Mouse (Mus musculus): ENCODE measurements around the gene Pou1f1.

Gene Pou1f1

GRCm38 (mm10) chr16:65564306-65564705 is 44.0 kb downstream of the Pou1f1 start:
- in situ Hi-C loops (cut with MboI, MseI) = no loop called here

GRCm38 (mm10) chr16:65564951-65565350 is 44.6 kb downstream of the Pou1f1 start:
- in situ Hi-C loops (cut with MboI, MseI) = no loop called here

- in situ Hi-C loops (cut with MboI, MseI) = no loop called here
Measured at GRCm38 (mm10) chr16:65568853-65569252, 48.5 kb downstream of the Pou1f1 start.

- in situ Hi-C loops (cut with MboI, MseI) = no loop called here
Measured at GRCm38 (mm10) chr16:65577298-65578029, 57.2 kb downstream of the Pou1f1 start.
